Mouse (Mus musculus) spleen, postnatal 10 days (tissue): ENCODE measurements around the gene Ccdc124.

Source experiments
- DNase-seq, 2 experiments: peaks; one replicate each; pipeline ENCODE4 v3.0.0; 2021 to 2022; ENCODE audit warnings: low spot score in 2 of 2

Ccdc124 gene

DNA sequence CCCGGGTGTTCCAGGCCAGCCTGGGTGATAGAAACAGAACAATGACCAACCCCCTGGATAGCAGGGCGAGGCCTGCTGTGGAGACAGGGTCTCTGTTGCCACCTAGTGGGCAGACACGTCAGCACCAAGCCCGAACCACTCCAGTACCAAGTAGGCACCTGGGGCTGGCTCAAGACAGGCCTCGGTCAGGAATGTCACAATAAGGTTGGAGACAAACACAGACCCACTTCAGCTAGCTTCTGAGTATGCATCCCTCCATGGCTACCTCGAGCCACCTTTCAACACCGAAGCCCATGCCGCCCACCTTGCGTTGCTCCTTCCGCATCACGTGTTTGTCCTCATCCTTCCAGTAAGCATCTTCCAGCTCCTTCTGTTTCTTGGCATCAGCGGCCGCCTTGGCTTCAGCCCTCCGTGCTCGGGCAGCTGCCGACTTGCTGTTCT is 4.1 kb downstream of the Ccdc124 start:
- peak; percentile 70 to 85 for DNase-seq

DNA sequence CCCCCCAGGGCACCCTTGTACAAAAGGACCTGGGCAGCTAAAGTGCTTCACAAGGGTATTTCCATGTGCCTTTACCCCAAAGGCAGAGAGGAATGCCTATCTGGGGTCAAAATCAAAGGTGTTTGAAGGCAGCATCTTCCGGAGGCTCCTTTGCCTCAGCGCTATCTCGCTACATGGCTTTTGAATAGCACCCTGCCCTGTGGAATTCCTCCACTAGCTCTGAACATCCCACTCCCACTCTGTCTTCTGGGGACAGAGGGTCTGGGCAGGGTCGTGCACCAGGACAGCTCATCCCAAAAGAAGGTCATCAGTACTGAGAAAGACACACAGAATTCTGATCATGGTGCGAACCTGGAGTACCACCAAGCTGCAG is 4.5 kb downstream of the Ccdc124 start:
- DNase-seq: no peak

DNA sequence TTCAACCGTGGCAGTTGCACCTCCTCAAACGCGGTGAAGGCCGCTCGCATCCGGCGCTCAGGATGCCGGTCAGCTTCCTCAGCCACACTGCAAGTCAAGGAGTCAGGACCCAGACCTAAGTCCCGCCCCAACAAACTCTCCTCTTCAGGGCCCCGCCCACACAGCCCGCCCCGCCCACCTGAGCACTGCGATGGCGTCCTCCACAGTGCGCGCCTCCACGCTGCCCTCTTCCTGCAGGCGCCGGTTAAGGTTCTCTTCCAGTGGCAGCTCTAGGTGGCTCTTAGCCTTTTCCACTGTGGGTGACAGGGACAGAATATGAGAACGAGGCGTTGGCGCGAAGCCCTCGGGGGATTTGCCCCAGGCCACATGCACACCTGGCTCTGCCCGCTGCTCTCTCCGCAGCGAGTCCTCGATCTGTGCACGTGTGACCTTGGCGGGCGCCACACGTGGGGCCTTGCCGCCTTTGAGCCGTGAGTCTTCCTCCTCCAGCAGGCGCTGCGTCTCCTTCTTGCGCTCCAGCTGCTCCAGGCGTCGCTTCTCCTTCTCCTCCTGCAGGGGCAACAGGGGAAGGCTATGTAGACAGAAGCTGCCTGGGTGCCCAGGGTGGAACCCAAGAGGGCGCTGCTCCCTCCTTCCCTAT is 5.1 kb downstream of the Ccdc124 start:
- DNase-seq: peak in 1 of 2 experiments; percentile 82

DNA sequence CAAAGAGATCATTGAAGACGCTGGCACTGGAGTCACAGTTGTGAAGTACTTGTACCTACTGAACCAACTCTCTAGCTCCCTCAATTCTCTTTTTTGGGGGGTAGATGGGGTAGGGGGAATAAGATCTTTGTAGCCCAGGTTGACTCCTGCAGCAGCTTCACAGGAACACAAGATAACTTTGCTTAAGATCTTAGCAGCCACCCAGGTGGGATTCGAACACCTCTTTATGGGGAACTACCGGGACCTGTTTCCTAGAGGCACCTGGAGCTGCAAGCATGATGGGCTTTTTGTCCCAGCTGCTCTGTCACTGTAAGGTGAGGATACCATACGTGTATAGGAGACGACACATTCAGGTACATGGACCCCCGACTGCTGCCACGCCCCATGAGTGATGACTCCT is 7.2 kb downstream of the Ccdc124 start:
- DNase-seq: no peak

DNA sequence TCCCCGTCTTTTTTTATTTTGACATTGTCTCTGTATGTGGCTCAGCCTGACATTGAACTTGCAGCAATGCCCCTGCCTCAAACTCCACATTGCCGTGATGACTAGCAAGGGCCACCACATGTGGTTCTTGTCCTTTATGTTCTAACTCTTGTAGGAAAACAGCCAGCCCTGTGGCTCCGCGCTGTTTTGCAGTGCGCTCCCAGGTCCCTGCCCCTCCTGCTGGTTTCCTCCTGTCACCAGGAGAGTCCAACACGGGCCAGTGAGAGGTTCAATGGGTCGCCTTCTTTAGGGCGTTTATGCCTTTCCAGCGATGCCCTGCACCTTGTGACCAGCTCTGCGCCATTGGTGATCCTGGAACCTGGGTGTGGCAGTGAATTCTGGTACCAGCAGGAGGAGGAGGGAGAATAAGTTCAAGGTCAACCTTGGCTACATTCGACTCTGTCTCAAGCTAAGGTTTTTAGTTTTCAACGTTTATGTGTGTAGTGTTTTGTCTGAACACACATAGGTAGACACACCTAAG is 7.7 kb downstream of the Ccdc124 start:
- DNase-seq: no peak

DNA sequence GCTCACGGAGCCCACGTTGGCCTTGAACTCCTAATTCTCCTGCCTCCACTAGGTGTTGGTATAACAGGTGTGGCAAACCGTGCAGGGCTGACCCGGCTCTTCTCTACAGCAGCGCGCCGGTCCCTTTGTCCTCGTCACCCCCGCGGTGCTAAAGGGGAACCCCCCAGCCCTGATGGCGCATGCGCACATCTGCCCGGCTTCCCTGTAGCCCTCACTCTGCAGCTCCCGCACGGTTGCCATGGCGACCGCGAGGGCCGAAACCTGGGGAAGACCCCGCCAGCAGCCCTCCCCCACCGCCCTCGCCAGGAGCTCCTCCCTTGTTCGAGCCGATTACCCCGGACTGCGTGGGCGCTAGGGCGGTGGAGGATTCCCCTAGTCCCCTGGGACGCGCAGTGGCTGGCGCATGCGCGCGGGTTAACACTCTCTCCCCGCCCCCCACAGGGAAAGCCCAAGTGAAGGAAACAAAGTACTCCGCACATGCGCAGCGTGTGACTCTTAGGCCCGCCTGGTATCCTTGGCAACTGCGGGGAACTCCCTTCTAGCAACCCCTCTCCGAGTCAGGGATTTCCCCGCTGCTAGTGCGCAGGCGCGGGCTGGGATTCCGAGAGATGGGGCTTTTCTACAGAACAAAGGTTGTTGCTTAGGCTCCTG is 8.3 kb downstream of the Ccdc124 start:
- peak; percentile 95 to 99 for DNase-seq

DNA sequence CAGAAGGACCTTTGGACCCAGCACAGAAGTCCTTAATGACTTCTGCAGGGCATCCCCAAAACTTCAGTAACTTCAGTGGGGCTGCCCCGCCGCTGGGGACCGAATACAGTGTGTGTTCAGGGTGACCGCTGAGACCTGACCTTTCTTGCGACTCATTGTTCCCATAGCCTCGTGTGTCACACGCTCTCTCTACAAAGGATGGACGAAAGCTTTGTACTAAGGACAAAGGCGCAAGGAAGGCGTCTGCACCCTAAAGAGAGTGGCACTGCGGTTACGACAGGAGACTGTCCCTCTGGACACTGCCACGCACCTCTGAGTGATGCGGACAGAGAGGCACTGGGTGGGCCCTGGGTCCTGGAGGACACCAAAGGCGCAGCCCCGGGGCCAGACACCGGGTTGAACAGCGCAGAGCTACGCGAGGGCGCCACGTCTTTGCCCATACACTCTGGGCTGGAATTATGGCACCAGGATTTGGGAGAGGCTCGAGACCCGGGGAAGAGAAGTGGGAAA is 9.0 kb downstream of the Ccdc124 start:
- peak in 1 of 2 experiments; percentile 44 for DNase-seq

DNA sequence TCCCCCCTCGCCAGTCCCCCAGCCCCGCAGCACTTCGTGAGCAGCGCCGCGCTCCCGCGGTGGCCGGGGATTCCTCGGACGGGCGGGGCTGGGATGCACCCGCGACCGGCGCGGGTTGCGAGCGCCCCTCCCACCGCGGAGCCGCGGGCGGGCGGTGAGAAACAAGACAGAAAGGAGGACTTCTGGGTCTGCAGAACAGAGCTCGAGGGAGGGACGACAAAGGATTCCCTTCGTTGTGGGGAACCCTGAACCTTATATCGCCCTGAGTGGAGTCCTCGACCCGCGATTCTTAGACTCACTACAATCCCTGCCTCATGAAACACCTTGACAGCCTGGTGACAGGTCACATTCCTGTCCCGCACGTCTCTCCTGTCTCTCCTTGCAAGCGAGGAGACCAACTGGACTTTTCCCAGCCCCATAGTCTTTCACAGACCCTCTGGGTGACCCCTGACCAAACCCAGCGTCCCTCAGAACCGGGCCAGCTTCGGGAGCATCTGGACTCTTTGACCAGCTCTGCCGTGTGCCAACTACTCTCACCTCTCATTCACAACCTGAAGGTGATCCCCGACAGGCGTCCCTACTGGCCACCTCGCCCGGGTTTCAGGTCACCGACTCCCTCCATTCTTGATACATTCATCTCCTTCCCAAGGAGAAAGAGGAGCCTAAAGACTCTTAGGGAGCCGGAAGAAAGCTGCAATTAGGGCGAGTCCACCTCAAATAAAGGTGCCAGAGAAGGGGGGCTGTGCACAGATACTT is 9.6 kb downstream of the Ccdc124 start:
- peak in 1 of 2 experiments; percentile 38 for DNase-seq

DNA sequence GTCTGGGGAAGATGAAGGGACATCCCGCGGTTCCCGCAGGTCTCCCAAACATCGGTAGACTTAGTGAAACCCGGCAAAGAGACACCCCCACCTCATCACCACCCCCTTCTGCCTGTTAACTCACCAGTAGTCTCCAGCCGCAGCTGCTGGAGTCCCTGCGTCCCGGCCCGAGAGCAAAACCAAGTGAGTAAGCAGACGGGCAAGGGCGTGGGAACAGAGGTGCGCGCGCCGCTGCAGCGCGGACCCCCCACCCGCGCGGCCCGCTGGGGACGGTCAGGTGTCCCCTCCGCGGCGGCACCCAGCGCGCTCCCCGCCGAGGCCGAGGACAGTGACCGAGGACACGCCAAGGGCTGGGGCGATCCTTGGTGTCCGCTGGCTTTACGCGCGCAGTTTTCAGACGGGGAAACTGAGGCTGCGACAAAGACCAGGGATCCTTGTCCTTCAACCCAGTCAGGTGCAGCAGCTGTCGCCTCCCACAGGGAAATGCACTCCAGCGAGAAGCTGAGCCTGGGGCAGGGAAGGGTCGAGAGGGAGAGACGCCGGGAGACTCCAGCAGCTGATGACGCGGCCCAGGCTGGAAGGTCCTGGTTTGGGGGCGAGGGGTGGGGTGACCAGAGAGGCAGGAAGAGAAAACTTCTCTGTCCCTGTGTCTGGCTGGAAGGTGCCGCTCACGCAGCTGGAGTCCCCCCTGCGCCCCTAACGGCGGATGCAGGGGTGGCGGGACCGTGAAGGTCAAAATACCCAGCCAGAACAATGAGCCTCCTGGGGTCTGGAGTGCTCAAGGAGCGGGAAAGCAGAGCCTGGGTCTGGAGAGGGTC is 10.7 kb downstream of the Ccdc124 start, which contains the start of gene Kcnn1:
TSS of gene Kcnn1 (minus strand) at position 435 of the 818 bp plus-strand sequence.
- no peak for DNase-seq

DNA sequence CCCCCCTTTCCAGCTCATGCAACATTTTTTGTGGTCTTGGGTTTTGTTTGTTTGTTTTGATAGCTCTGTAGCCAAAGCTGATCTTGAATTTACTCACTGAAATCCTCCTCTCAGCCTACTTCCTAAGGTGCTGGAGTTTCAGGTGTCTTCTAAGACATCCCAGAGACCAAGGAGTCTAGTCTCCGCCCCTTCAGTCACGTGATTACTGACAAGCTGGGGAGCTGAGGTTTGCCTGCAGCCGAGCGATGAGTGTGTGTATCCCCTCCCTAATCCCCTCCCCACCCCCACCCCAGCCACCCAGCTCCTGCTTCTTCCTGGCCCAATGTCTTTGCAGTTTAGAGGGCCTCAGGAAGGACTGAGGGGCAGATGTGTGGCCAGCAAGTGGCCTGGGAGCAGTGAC is 16.2 kb downstream of the Ccdc124 start:
- DNase-seq: no peak

DNA sequence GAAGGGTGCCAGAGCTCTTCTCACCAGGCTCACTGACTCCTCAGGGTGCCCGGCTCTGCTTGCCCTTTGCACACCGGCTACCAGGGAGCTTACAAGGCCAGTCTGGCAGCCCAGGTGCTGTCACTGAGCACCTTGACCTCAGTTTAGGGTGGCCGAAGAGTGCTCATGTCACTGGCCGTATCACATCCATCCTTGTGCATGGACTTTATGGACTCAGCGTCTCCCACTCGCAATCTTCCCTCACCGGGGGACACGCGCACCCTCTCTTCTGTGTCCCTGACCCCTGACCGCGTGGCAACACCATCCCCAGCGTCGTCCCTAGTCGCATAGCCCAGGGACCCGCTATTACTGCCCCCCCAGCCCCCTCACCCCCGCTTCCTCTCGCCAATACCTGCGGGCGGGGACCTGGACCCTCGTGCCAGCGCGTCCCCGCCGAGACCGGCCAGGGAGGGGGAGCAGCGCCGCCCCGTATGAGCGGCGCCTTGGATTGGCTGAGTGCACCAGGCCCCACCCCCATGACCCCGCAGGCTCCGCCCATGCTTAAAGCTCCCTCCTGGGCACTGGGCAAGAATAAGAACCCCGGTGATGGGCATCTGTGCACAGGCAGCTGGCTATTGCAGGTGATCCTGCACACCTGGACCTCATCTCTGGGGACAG is 17.1 kb downstream of the Ccdc124 start:
- DNase-seq: peak in 1 of 2 experiments; percentile 73

DNA sequence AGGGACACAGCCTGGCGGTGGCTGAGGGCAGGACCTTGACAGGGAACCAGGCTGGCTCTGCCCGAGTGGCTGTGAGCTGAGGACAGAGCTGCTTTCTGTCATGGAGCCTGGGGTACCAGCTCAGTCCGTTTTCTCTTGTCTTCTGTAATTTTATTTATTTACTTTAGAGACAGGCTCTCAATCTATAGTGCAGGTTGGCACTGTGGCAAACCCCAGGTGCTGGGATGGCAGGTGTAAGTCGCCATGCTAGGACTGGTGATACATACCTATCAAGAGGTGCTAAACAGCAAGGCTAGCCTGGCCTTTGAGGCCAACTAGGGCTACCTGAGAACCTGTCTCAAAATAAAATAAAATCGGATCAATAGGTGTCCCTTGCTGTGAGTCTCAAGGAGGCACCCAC is 17.7 kb downstream of the Ccdc124 start:
- DNase-seq: no peak

DNA sequence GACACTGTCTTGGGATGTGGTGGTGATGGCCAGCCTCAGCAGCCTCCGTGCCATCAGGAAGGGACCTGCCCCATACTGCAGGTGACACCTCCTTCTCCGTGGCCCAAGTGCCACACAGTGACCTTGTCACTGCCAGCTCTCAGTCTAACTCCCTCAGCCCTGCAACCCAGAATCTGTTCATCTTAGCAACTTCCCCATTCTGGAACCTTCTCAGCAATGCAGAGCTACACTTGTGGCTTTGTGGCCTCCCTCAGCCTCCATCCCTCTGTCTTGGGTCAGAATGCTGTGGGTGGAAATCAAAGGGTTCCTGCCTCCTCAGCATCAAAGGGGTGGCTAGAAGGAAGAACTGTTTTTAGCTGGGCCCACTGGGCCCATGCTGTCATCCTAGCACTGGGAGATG is 19.9 kb downstream of the Ccdc124 start:
- DNase-seq: no peak

DNA sequence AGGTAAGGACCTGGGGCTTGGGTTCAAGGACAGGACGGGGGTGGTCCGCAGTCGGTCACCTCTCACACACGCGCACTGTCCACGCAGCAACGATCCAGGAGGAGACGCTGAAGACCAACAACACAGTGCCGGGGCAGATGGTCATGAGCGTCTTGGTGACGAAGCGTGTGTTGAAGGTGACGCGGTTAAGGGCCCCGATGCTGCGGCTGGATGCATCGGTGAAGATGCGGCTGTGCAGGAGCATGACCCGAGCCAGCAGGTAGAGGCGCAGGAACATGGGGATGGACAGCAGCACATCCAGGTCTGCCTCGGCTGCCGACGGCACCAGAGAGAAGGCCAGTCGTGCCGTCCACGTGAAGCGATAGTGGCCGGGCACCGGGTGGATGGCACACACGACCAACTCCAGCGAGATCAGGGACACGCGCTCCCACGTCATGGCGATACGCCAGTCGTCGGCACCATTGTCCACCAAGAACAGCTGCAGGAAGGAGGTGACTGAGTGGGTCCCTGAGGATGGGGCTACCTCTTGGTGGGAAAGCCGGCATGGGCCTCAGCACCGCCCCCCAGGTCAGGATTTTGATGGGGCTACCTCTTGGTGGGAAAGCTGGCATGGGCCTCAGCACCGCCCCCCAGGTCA is 21.0 kb downstream of the Ccdc124 start:
- no peak for DNase-seq

DNA sequence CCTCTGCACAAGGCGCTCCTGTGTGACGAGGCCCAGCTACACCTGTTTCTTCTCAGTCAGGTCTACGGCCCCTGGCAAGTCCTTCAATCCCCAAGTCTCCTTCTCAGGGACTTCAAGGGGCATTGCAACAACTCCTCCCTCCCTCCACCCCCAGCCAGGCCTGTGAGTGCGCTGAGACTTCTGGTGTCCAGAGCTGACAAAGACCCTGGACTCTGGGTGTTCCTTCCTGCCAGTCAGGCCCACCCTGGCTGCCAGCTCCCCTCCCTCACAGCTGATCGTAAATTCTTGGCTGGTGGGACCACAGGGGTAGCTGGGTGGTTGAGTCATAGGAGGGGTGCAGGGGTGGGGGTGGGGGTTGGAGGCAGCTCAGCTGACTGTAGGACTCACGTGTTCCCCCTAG is 21.9 kb downstream of the Ccdc124 start:
- DNase-seq: no peak

DNA sequence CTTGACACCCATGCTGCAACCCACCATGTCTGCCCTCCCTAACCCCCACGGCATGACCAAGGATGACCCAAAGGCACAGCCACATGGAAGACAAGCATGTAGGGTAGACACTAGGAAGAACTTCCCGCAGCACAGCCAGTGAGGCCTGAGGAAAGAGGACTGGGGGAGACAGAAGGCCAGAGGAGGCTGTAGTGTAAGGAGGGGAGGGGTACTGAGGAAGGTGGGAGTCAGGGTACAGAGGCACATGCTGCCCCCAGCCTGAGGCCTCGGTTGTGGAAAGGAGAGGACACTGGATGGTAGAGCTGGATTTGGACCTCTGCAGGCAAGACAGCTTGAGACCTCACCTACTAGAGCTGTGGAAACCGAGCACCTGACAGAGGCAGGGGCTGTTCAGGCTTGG is 22.8 kb downstream of the Ccdc124 start:
- no peak for DNase-seq

DNA sequence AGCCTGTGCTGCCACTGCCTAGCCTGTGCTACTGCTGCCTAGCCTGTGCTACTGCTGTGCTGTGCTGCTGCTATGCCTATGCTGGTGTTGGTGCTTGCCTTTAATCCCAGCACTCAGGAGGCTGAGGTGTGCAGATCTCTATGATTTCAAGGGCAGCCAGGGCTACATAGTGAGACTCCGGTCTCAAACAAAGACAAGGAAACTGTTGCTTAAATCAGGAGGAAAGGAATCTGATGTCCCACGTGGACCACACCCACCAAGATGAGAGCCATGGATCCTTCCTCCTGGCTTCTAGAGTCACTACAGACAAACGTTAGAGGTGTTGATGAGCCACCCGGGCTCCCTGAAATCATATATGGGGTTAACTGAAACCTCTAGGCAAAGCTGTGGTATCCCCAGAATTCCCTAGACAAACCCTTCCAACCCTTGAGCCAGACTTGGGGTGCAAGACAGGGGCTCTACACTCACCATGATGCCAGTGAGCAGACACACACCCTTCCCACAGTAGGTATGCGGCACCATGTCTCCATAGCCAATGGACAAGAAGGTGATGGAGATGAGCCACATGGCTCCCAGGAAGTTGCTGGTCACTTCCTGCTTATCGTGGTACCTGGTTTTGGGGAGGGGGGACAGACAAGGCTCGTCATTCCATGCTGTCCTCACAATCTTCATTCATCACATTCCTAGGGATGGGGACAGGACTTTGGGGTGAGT is 23.4 kb downstream of the Ccdc124 start:
- no peak for DNase-seq

DNA sequence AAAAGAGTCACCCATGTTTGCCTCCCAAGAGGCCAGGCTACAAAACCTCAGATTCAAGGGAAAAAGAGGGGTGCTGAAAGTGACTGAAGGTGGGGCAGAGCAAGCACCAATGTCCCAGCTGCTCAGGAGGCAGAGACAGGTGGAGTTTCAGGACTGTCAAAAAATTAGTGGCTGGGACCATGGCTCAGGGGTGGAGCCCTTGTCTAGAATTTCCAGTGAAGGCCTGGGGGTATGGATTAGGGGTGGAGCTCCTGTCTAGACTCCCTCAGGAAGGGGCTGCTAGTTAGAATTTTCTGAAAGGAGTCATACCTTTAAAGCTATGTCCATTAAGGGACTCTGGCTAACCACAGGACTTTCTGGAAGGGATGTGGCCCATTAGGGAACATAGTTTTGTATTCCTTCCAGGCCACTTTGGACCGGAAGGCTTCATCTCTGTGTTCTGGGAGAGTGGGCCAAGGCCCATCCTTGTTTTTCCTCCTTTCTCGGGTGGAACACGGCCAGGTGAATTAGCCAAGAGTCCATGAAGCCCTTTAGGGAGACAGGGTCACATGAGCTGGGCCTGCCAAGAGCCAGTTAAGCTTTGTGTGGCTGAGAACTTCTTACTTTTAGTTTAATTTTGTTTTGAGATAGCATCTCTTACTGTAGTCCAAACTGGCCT is 24.3 kb downstream of the Ccdc124 start:
- no peak for DNase-seq
